Mouse (Mus musculus) liver, embryonic 12.5 days (tissue): ENCODE results near the gene Snx17. TPM values are rescaled to one million over a fixed set of nuclear protein-coding genes. Genes with fewer than 3 reads are reported as not detected.

Source experiments
- ATAC-seq: fragments of 200-750 bp; cut with Nextera tagmentation; 2 replicates; pipeline ENCODE4 v1.8.0; 2017; ENCODE audit warnings: moderate number of reproducible peaks, mild to moderate bottlenecking, moderate library complexity
- H3K27ac ChIP-seq: fragments of 300-500 bp; sonication (generic); 2 replicates; pipeline ENCODE4 v1.5.1; 2016; ENCODE audit warnings: mild to moderate bottlenecking
- H3K27me3 ChIP-seq: fragments of 300-500 bp; sonication (generic); replicated peaks from 2 replicates; pipeline ENCODE4 v1.6.1; 2016; ENCODE audit warnings: mild to moderate bottlenecking, moderate library complexity
- H3K36me3 ChIP-seq: fragments of 300-500 bp; sonication (generic); 2 replicates; pipeline ENCODE4 v1.6.1; 2016; ENCODE audit warnings: mild to moderate bottlenecking, moderate library complexity
- H3K4me1 ChIP-seq: fragments of 300-500 bp; sonication (generic); 2 replicates; pipeline ENCODE4 v1.6.1; 2016
- H3K4me2 ChIP-seq: fragments of 300-500 bp; sonication (generic); 2 replicates; pipeline ENCODE4 v1.6.1; 2016; ENCODE audit warnings: mild to moderate bottlenecking, moderate library complexity
- H3K4me3 ChIP-seq: fragments of 300-500 bp; sonication (generic); 2 replicates; pipeline ENCODE4 v1.5.1; 2016; ENCODE audit warnings: mild to moderate bottlenecking, moderate library complexity
- H3K9ac ChIP-seq: fragments of 300-500 bp; sonication (generic); 2 replicates; pipeline ENCODE4 v1.6.1; 2016; ENCODE audit warnings: mild to moderate bottlenecking, moderate library complexity
- H3K9me3 ChIP-seq: fragments of 300-500 bp; sonication (generic); replicated peaks from 2 replicates; pipeline ENCODE4 v1.6.1; 2016; ENCODE audit warnings: mild to moderate bottlenecking, moderate library complexity
- WGBS: fragments of 180-500 bp; shearing (Covaris S2); methylation state at CpG from one replicate; pipeline ENCODE4 v1.1.7; 2016; ENCODE audit not compliant: insufficient replicate concordance; 5-methylcytosine and 5-hydroxymethylcytosine counted together
- polyA plus RNA-seq: library from polyadenylated mRNA; unstranded; fragments of >200 nt; fragmentation: Nextera tagmentation; extraction: Ambion mirVana; gene quantifications from 2 replicates; pipeline ENCODE4 v1.2.1, GENCODE M21; 2016

The Snx17 gene
- polyA plus RNA-seq, 1 experiment from 2014 or later, result 62.3 TPM

GRCm38 (mm10) chr5:31183678-31184077, 9.3 kb upstream of the Snx17 start:
- H3K27me3 ChIP-seq, result no peaks in the 10 kb centered on the region
- H3K9me3 ChIP-seq, result no peaks in the 10 kb centered on the region
- peak overlapping the region; percentile 37 for H3K4me2 ChIP-seq
- 0 out of 2 replicates have a peak overlapping the region, but pooled peaks have one; percentile 19 for H3K9ac ChIP-seq
- H3K4me1 ChIP-seq, result peaks cover 52% of the 10 kb centered on the region
- peaks cover 23% of the 10 kb centered on the region for H3K36me3 ChIP-seq
- WGBS, result 16% methylated on average over 4 of the region's 4 CpGs
- ATAC-seq, result peak; percentile 58
- H3K27ac ChIP-seq, result peak overlapping the region; percentile 83
- H3K4me3 ChIP-seq, result no peak overlapping the region

DNA sequence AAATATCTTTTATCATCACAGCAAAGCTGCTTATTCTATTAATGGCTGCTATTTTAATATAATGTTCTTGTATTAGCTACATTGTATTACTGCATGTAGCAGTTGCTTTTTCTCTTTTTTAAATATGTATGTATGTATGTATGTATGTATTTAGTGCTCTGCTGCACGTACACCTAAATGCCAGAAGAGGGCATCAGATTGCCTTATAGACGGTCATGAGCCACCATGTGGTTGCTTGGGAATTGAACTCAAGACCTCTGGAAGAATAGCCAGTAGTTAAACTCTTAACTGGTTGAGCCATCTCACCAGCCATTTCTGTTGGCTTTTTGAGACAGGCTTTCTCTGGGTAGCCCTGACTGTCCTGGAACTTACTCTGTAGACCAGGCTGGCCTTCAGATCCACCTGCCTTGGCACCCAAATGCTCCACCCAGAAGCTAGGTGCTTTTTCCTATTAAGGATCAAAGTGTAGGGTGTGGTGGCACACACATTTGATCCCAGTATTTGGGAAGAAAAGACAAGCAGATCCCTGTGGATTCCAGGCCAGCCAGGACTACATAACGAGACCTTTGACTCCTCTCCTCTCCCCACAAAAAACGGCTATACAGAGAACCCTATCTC, 4.7 kb upstream of the Snx17 start:
- Histone ChIP-seq H3K27ac (no peak overlapping the region), H3K9ac (no peak overlapping the region), H3K9me3 (no peaks in the 10 kb centered on the region), H3K4me2 (no peak overlapping the region), H3K4me3 (no peak overlapping the region), H3K27me3 (no peaks in the 10 kb centered on the region), H3K36me3 (peaks cover 51% of the 10 kb centered on the region), H3K4me1 (peaks cover 36% of the 10 kb centered on the region)
- ATAC-seq, result no peak
- 66% methylated on average over 4 of the region's 4 CpGs for WGBS

- Histone ChIP-seq H3K4me3 (no peak overlapping the region), H3K27me3 (no peaks in the 10 kb centered on the region), H3K9ac (no peak overlapping the region), H3K4me1 (peaks cover 33% of the 10 kb centered on the region), H3K9me3 (no peaks in the 10 kb centered on the region), H3K36me3 (peaks cover 60% of the 10 kb centered on the region), H3K27ac (no peak overlapping the region), H3K4me2 (no peak overlapping the region)
- no peak for ATAC-seq
- WGBS, result 84% methylated on average over 9 of the region's 9 CpGs
Measured at GRCm38 (mm10) chr5:31190201-31190600, 2.8 kb upstream of the Snx17 start.

- peak; percentile 65 for ATAC-seq
- Histone ChIP-seq H3K9ac (peak overlapping the region; percentile 89), H3K4me1 (peaks cover 31% of the 10 kb centered on the region), H3K4me3 (peak overlapping the region; percentile 71), H3K27me3 (no peaks in the 10 kb centered on the region), H3K36me3 (peaks cover 72% of the 10 kb centered on the region), H3K9me3 (no peaks in the 10 kb centered on the region), H3K4me2 (peak overlapping the region; percentile 87), H3K27ac (peak overlapping the region; percentile 89)
- WGBS, result 8% methylated on average over 42 of the region's 42 CpGs
Measured at GRCm38 (mm10) chr5:31192045-31192938, 735 bp upstream of the Snx17 start.

- peak overlapping the region; percentile 87 for H3K27ac ChIP-seq
- peak overlapping the region; percentile 71 for H3K4me3 ChIP-seq
- peak overlapping the region; percentile 87 for H3K4me2 ChIP-seq
- H3K36me3 ChIP-seq, result peaks cover 72% of the 10 kb centered on the region
- peaks cover 31% of the 10 kb centered on the region for H3K4me1 ChIP-seq
- H3K9me3 ChIP-seq, result no peaks in the 10 kb centered on the region
- ATAC-seq, result no peak
- WGBS, result 7% methylated on average over 25 of the region's 25 CpGs
- peak overlapping the region; percentile 89 for H3K9ac ChIP-seq
- H3K27me3 ChIP-seq, result no peaks in the 10 kb centered on the region
Measured at GRCm38 (mm10) chr5:31193631-31194281, 729 bp downstream of the Snx17 start.

DNA sequence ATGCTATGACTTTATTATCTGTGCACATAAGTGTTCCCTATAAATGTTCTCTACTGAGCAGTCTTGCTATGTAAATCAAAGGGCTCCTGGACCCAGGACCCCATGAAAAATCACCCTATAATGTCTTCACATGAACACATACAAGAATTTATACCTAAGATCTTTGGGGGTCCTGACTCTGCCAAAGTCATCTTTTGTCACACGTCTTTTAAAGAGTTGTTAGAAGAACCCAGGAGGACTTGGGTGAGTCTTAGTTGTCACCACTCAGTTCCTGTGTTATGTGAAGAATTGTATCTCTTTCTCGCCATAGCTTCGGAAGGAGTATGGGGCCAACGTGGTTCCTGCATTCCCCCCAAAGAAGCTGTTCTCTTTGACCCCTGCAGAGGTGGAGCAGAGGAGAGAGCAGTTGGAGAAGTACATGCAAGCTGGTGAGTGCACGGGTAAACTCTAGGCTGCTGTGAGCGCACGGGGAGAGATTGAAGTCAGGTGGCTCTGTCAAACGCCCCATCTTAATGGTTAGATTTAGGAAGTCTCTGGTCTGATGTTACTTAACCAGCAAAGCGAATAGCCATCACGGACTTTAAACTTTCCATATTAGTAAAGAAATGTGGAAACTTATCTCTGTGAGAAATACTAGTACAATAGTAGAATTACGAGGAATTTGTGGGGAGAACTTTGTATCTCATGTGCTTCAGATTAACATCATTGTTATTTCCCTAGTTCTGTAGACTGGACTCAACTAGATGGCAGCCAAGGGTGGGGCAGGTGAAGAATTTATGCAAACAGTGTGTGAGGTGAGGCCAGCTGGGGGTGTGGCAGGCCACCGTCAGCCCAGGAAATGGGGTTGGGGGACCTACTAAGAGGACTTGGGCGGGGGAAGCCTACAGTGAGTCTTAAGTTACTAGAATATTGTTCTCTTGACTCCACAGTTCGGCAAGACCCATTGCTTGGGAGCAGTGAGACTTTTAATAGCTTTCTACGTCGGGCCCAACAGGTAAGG, 1.8 kb downstream of the Snx17 start:
- WGBS, result 85% methylated on average over 16 of the region's 16 CpGs
- H3K36me3 ChIP-seq, result peaks cover 73% of the 10 kb centered on the region
- no peak for ATAC-seq

DNA sequence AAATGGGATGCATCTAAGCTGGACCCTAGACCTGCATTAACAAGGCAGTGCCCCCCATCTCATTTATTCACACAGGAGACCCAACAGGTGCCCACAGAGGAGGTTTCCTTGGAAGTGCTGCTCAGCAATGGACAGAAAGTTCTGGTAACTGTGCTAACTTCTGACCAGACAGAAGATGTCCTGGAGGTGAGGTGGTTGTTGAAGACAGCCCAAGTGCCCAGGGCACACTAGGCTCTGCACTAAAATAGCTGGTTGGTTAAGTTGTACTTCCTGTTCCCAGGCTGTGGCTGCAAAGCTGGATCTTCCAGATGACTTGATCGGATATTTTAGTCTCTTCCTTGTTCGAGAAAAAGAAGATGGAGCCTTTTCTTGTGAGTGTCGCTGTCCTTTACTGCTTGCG, 2.6 kb downstream of the Snx17 start:
- H3K9me3 ChIP-seq, result peaks cover 5% of the 10 kb centered on the region
- H3K27ac ChIP-seq, result no peak overlapping the region
- no peak for ATAC-seq
- H3K4me3 ChIP-seq, result no peak overlapping the region
- peaks cover 47% of the 10 kb centered on the region for H3K4me1 ChIP-seq
- no peaks in the 10 kb centered on the region for H3K27me3 ChIP-seq
- H3K9ac ChIP-seq, result no peak overlapping the region
- 86% methylated on average over 4 of the region's 4 CpGs for WGBS
- peaks cover 73% of the 10 kb centered on the region for H3K36me3 ChIP-seq
- no peak overlapping the region for H3K4me2 ChIP-seq

More for the DNA sequence above, 1.8 kb downstream of the Snx17 start:
- Histone ChIP-seq H3K9ac (peak overlapping the region; percentile 89), H3K4me2 (peak overlapping the region; percentile 87), H3K27me3 (no peaks in the 10 kb centered on the region), H3K27ac (0 out of 2 replicates have a peak overlapping the region, but pooled peaks have one; percentile 87), H3K4me3 (peak overlapping the region; percentile 71), H3K9me3 (no peaks in the 10 kb centered on the region), H3K4me1 (peaks cover 38% of the 10 kb centered on the region)

- WGBS, result 89% methylated on average over 10 of the region's 10 CpGs
- H3K4me1 ChIP-seq, result peaks cover 48% of the 10 kb centered on the region
- ATAC-seq, result no peak
Measured at GRCm38 (mm10) chr5:31196207-31196606, 3.2 kb downstream of the Snx17 start.

DNA sequence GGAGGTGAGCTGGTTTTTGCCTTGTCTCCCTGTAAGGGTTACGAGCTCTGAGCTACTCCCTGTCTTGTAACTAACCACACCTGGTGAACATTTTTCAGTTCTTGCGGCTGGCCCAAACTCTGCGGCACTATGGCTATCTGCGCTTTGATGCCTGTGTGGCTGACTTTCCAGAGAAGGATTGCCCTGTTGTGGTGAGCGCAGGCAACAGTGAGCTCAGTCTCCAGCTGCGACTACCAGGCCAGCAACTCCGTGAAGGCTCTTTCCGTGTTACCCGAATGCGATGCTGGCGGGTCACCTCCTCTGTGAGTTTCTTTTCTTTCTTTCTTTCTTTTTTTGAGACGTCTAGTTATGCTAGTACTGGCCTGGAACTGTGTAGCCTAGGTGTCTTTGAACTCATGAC, 4.0 kb downstream of the Snx17 start:
- H3K4me2 ChIP-seq, result no peak overlapping the region
- H3K27me3 ChIP-seq, result no peaks in the 10 kb centered on the region
- no peak overlapping the region for H3K27ac ChIP-seq
- 92% methylated on average over 12 of the region's 12 CpGs for WGBS
- no peak overlapping the region for H3K9ac ChIP-seq
- ATAC-seq, result no peak
- H3K4me3 ChIP-seq, result no peak overlapping the region
- H3K36me3 ChIP-seq, result peaks cover 65% of the 10 kb centered on the region
- peaks cover 5% of the 10 kb centered on the region for H3K9me3 ChIP-seq
- H3K4me1 ChIP-seq, result peaks cover 44% of the 10 kb centered on the region

More at GRCm38 (mm10) chr5:31196207-31196606, 3.2 kb downstream of the Snx17 start:
- Histone ChIP-seq H3K9ac (no peak overlapping the region), H3K27me3 (no peaks in the 10 kb centered on the region), H3K9me3 (peaks cover 5% of the 10 kb centered on the region), H3K4me3 (no peak overlapping the region), H3K36me3 (peaks cover 69% of the 10 kb centered on the region), H3K27ac (no peak overlapping the region), H3K4me2 (no peak overlapping the region)

GRCm38 (mm10) chr5:31198170-31198569, 5.1 kb downstream of the Snx17 start:
- Histone ChIP-seq H3K4me2 (no peak overlapping the region), H3K27ac (no peak overlapping the region), H3K4me3 (no peak overlapping the region), H3K9ac (no peak overlapping the region), H3K27me3 (no peaks in the 10 kb centered on the region), H3K36me3 (peaks cover 73% of the 10 kb centered on the region), H3K9me3 (peaks cover 5% of the 10 kb centered on the region), H3K4me1 (peaks cover 51% of the 10 kb centered on the region)
- ATAC-seq, result no peak
- WGBS, result 83% methylated on average over 9 of the region's 9 CpGs
